Mouse (Mus musculus) hindbrain, embryonic 16.5 days (tissue): ENCODE data around the gene Olfr1354. TPM values are rescaled to one million over a fixed set of nuclear protein-coding genes. Genes with fewer than 3 reads are reported as not detected.
"Not testable (repeated sequence)": the region's sequence is repeated elsewhere in the genome, so short reads cannot be mapped to it uniquely, and the experiment has no call there.

Experiments used
- ATAC-seq: fragments of 200-750 bp; cut with Nextera tagmentation; 2 replicates; pipeline ENCODE4 v1.8.0; 2017; ENCODE audit warnings: moderate TSS enrichment, moderate library complexity
- H3K27ac ChIP-seq: fragments of 300-500 bp; sonication (generic); 2 replicates; pipeline ENCODE4 v1.5.1; 2014; ENCODE audit warnings: low read depth, mild to moderate bottlenecking, control low read depth, low read length, moderate library complexity
- H3K27me3 ChIP-seq: fragments of 300-500 bp; sonication (generic); replicated peaks from 2 replicates; pipeline ENCODE4 v1.6.1; 2014; ENCODE audit warnings: low read length; ENCODE audit not compliant: control insufficient read depth, insufficient read depth
- H3K36me3 ChIP-seq: fragments of 300-500 bp; sonication (generic); 2 replicates; pipeline ENCODE4 v1.6.1; 2014; ENCODE audit warnings: mild to moderate bottlenecking, low read length, moderate library complexity, mixed read lengths; ENCODE audit not compliant: control insufficient read depth, insufficient read depth
- H3K4me1 ChIP-seq: fragments of 300-500 bp; sonication (generic); 2 replicates; pipeline ENCODE4 v1.6.1; 2014; ENCODE audit warnings: low read depth, low read length; ENCODE audit not compliant: control insufficient read depth, insufficient read depth
- H3K4me2 ChIP-seq: fragments of 300-500 bp; sonication (generic); 2 replicates; pipeline ENCODE4 v1.6.1; 2014; ENCODE audit warnings: mild to moderate bottlenecking, low read length, control low read depth, moderate library complexity
- H3K4me3 ChIP-seq: fragments of 300-500 bp; sonication (generic); 2 replicates; pipeline ENCODE4 v1.5.1; 2014; ENCODE audit warnings: mild to moderate bottlenecking, low read length, control low read depth, moderate library complexity
- H3K9ac ChIP-seq: fragments of 300-500 bp; sonication (generic); 2 replicates; pipeline ENCODE4 v1.6.1; 2014; ENCODE audit warnings: low read depth, mild to moderate bottlenecking, control low read depth, low read length, moderate library complexity
- H3K9me3 ChIP-seq: fragments of 300-500 bp; sonication (generic); 2 replicates; pipeline ENCODE4 v1.6.1; 2014; ENCODE audit warnings: mild to moderate bottlenecking, low read length, moderate library complexity; ENCODE audit not compliant: control insufficient read depth
- WGBS: fragments of 180-500 bp; shearing (Covaris S2); extraction: QIAGEN DNeasy Blood & Tissue Kit; methylation state at CpG from one replicate; pipeline ENCODE4 v1.1.7; 2014; 5-methylcytosine and 5-hydroxymethylcytosine counted together
- polyA plus RNA-seq: library from polyadenylated mRNA; unstranded; fragments of >200 nt; fragmentation: Nextera tagmentation; extraction: Ambion mirVana; gene quantifications from 2 replicates; pipeline ENCODE4 v1.2.1, GENCODE M21; 2015

The Olfr1354 gene
- polyA plus RNA-seq, result not detected in 2 replicates

DNA sequence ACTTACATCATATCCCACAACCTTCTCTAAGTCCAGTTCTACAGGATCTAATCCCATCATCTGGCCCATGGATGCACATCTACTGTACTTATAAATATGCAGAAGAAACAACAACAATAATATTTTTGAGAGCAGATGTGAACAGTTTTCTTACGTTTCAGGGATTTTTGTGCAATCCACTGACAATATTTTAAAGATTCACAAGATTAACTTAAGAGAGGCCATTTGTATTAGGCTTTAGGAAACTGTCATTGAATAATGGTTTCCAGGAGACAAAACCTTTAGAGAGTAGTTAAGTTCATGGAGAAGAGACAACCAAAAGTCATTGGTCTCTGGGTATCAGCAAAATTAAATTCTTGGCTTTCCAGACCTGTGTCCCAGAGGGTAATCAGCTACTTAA, at the start of gene Olfr1354:
TSS of gene Olfr1354 (plus strand) at position 301 of the 400 bp plus-strand sequence.
- 79% methylated on average over 1 of the region's 1 CpGs for WGBS
- not testable (repeated sequence) for H3K36me3 ChIP-seq, H3K27me3 ChIP-seq, H3K4me2 ChIP-seq, H3K27ac ChIP-seq, H3K9me3 ChIP-seq, H3K4me1 ChIP-seq, H3K9ac ChIP-seq, H3K4me3 ChIP-seq, ATAC-seq

DNA sequence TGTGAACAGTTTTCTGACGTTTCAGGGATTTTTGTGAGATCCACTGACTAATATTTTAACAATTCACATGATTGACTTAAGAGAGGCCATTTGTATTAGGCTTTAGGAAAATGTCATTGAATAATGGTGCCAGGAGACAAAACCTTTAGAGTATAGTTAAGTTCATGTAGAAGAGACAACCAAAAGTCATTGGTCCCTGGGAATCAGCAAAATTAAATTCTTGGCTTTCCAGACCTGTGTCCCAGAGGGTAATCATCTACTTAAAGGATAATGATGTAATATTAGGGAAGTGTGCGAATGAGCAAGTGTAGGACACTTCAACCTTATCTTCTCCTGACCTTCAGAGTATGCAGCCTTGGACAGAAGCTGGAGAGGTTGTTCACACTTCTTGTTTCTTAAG, 37.7 kb upstream of the Olfr1354 start, which contains the start of gene Olfr1355:
TSS of gene Olfr1355 (plus strand) at position 301 of the 400 bp plus-strand sequence.
- H3K4me2 ChIP-seq, result no peak within 1 kb of the TSS
- no peaks in the 10 kb centered on the region for H3K4me1 ChIP-seq
- no peak for ATAC-seq
- H3K4me3 ChIP-seq, result no peak within 1 kb of the TSS
- WGBS, result 71% methylated on average over 2 of the region's 2 CpGs
- H3K9me3 ChIP-seq, result peaks cover 2% of the 10 kb centered on the region; the same call in 1 of the 2 replicates
- H3K27me3 ChIP-seq, result no peaks in the 10 kb centered on the region
- no peaks in the 10 kb centered on the region for H3K36me3 ChIP-seq
- H3K27ac ChIP-seq, result no peak within 1 kb of the TSS
- no peak within 1 kb of the TSS for H3K9ac ChIP-seq

DNA sequence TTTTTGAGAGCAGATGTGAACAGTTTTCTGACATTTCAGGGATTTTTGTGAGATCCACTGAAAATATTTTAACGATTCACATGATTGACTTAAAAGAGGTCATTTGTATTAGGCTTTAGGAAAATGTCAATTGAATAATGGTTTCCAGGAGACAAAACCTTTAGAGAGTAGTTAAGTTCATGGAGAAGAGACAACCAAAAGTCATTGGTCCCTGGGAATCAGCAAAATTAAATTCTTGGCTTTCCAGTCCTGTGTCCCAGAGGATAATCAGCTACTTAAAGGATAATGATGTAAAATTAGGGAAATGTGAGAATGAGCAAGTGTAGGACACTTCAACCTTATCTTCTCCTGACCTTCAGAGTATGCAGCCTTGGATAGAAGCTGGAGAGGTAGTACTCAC, 37.4 kb downstream of the Olfr1354 start, which contains the start of gene Olfr8:
TSS of gene Olfr8 (plus strand) at position 301 of the 400 bp plus-strand sequence.
- not testable (repeated sequence) for H3K4me2 ChIP-seq, H3K4me1 ChIP-seq, H3K9ac ChIP-seq, H3K27me3 ChIP-seq, ATAC-seq, H3K27ac ChIP-seq, H3K9me3 ChIP-seq, H3K4me3 ChIP-seq, H3K36me3 ChIP-seq
- WGBS, result 86% methylated on average over 1 of the region's 1 CpGs

DNA sequence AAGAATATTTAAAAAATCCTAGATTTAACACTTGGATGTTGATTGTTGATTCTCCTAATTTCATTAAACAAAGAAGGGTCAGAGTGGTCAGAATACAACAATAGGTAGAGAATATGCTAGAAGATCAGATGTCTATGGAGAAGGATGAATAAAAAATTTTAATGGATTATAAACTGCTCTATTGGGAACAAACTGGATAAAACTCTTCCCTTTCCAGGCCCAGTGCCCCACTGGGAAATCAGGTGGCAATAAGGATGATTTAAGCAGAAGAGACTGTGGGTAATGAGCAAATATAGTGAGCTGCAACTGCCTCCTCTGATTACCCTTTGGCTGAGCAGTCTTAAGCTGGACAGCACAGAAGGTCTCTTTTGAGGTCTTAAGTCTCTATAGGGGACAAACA, 50.0 kb downstream of the Olfr1354 start, which contains the start of gene Olfr1353:
TSS of gene Olfr1353 (plus strand) at position 301 of the 400 bp plus-strand sequence.
- not testable (repeated sequence) for H3K9me3 ChIP-seq, H3K9ac ChIP-seq, ATAC-seq, H3K36me3 ChIP-seq, H3K4me2 ChIP-seq, H3K4me3 ChIP-seq, H3K4me1 ChIP-seq, H3K27ac ChIP-seq, H3K27me3 ChIP-seq

Other genes with a start within 250 kb of the Olfr1354 start
- not detected in 2 replicates for gene Casp14, start 194.9 kb upstream of the Olfr1354 start, polyA plus RNA-seq
- gene Ccdc105, start 160.1 kb upstream of the Olfr1354 start, polyA plus RNA-seq, result 0.25 and 0.26 TPM in 2 replicates
- gene Slc1a6, start 132.7 kb upstream of the Olfr1354 start, polyA plus RNA-seq, result 32.6 and 37.3 TPM in 2 replicates
- gene Olfr1356, start 61.0 kb upstream of the Olfr1354 start, polyA plus RNA-seq, result not detected in 2 replicates
- gene Olfr1355, start 37.6 kb upstream of the Olfr1354 start, polyA plus RNA-seq, result not detected in 2 replicates
- not detected in 2 replicates for gene Olfr8, start 37.5 kb downstream of the Olfr1354 start, polyA plus RNA-seq
- not detected in 2 replicates for gene Olfr1353, start 50.1 kb downstream of the Olfr1354 start, polyA plus RNA-seq
- gene Olfr1352, start 67.9 kb downstream of the Olfr1354 start, polyA plus RNA-seq, result not detected in 2 replicates
- gene Olfr1351, start 99.3 kb downstream of the Olfr1354 start, polyA plus RNA-seq, result not detected in 2 replicates
- 0.31 and 0.45 TPM in 2 replicates for gene Olfr57, start 115.6 kb downstream of the Olfr1354 start, polyA plus RNA-seq
- gene 2610008E11Rik, start 184.4 kb downstream of the Olfr1354 start, polyA plus RNA-seq, result 38.5 and 43.5 TPM in 2 replicates
- gene Vmn2r80, start 235.6 kb downstream of the Olfr1354 start, polyA plus RNA-seq, result not detected in 2 replicates